Mouse (Mus musculus) stomach, postnatal 0 days (tissue): ENCODE measurements around the gene Tex14. TPM values are rescaled to one million over a fixed set of nuclear protein-coding genes. Genes with fewer than 3 reads are reported as not detected.
"Not testable (repeated sequence)": the region's sequence is repeated elsewhere in the genome, so short reads cannot be mapped to it uniquely, and the experiment has no call there.

Experiments used
- ATAC-seq: fragments of 200-750 bp; cut with Nextera tagmentation; 2 replicates; pipeline ENCODE4 v1.8.0; 2017; ENCODE audit not compliant: low FRiP score, low TSS enrichment
- DNase-seq: peaks from one replicate; pipeline ENCODE4 v3.0.0-alpha.2; 2016; ENCODE audit warnings: low spot score
- H3K27ac ChIP-seq: fragments of 300-500 bp; sonication (generic); replicated peaks from 2 replicates; pipeline ENCODE4 v1.5.1; 2014; ENCODE audit warnings: mild to moderate bottlenecking, control low read depth
- H3K27me3 ChIP-seq: fragments of 300-500 bp; sonication (generic); 2 replicates; pipeline ENCODE4 v1.6.1; 2014; ENCODE audit warnings: low read length; ENCODE audit not compliant: control insufficient read depth, insufficient read depth
- H3K36me3 ChIP-seq: fragments of 300-500 bp; sonication (generic); 2 replicates; pipeline ENCODE4 v1.6.1; 2014; ENCODE audit warnings: low read length, mixed read lengths; ENCODE audit not compliant: control insufficient read depth, insufficient read depth
- H3K4me1 ChIP-seq: fragments of 300-500 bp; sonication (generic); replicated peaks from 2 replicates; pipeline ENCODE4 v1.6.1; 2014; ENCODE audit warnings: antibody characterized with exemption; ENCODE audit not compliant: control insufficient read depth, insufficient read depth
- H3K4me2 ChIP-seq: fragments of 300-500 bp; sonication (generic); replicated peaks from 2 replicates; pipeline ENCODE4 v1.6.1; 2014; ENCODE audit warnings: low read depth, mild to moderate bottlenecking, control low read depth, moderate library complexity
- H3K4me3 ChIP-seq: fragments of 300-500 bp; sonication (generic); 2 replicates; pipeline ENCODE4 v1.5.1; 2014; ENCODE audit warnings: low read depth, low read length, control low read depth
- H3K9ac ChIP-seq: fragments of 300-500 bp; sonication (generic); 2 replicates; pipeline ENCODE4 v1.6.1; 2014; ENCODE audit warnings: mild to moderate bottlenecking, low read length, control low read depth, mixed read lengths
- H3K9me3 ChIP-seq: fragments of 300-500 bp; sonication (generic); 2 replicates; pipeline ENCODE4 v1.6.1; 2016; ENCODE audit warnings: low read length; ENCODE audit not compliant: control insufficient read depth
- CTCF ChIP-seq: IDR thresholded peaks from 2 replicates; pipeline ENCODE4 v1.5.1; 2016; ENCODE audit warnings: antibody characterized with exemption, low read depth, mild to moderate bottlenecking, moderate library complexity
- EP300 ChIP-seq: optimal IDR thresholded peaks from 2 replicates; pipeline ENCODE3; 2016; ENCODE audit warnings: antibody characterized with exemption
- WGBS: fragments of 180-500 bp; shearing (Covaris S2); extraction: QIAGEN DNeasy Blood & Tissue Kit; methylation state at CpG from one replicate; pipeline ENCODE4 v1.1.7; 2014; 5-methylcytosine and 5-hydroxymethylcytosine counted together
- polyA plus RNA-seq: library from polyadenylated mRNA; unstranded; fragments of >200 nt; fragmentation: Nextera tagmentation; extraction: Ambion mirVana; gene quantifications from 2 replicates; pipeline ENCODE4 v1.2.1, GENCODE M21; 2015

The Tex14 gene
- polyA plus RNA-seq, 1 experiment from 2014 or later, result 0.98 TPM

GRCm38 (mm10) chr11:87444735-87445428 lies 40.0 kb downstream of the Tex14 start:
- Histone ChIP-seq H3K4me3 (no peak overlapping the region), H3K4me2 (no peak overlapping the region), H3K27ac (no peak overlapping the region), H3K4me1 (no peaks in the 10 kb centered on the region), H3K27me3 (no peaks in the 10 kb centered on the region), H3K9ac (no peak overlapping the region), H3K36me3 (no peaks in the 10 kb centered on the region), H3K9me3 (no peaks in the 10 kb centered on the region)
- TF ChIP-seq EP300, result no peak
- TF ChIP-seq CTCF, result no peak
- WGBS, result 8% methylated on average over 16 of the region's 16 CpGs
- peak; percentile 38 for DNase-seq
- ATAC-seq, result no peak

- H3K9ac ChIP-seq, H3K36me3 ChIP-seq, ATAC-seq, H3K27ac ChIP-seq, H3K4me3 ChIP-seq, DNase-seq, H3K27me3 ChIP-seq, H3K9me3 ChIP-seq, H3K4me1 ChIP-seq, H3K4me2 ChIP-seq: not testable (repeated sequence)
- 91% methylated on average over 2 of the region's 4 CpGs for WGBS
Observed at GRCm38 (mm10) chr11:87445593-87445992, 40.7 kb downstream of the Tex14 start.

- no peak overlapping the region for H3K4me3 ChIP-seq
- no peak for DNase-seq
- no peaks in the 10 kb centered on the region for H3K27me3 ChIP-seq
- WGBS, result 90% methylated on average over 3 of the region's 3 CpGs
- no peak overlapping the region for H3K9ac ChIP-seq
- H3K9me3 ChIP-seq, result no peaks in the 10 kb centered on the region
- no peak for TF ChIP-seq CTCF
- no peak for TF ChIP-seq EP300
- no peak overlapping the region for H3K27ac ChIP-seq
- H3K4me2 ChIP-seq, result no peak overlapping the region
- ATAC-seq, result no peak
- H3K4me1 ChIP-seq, result no peaks in the 10 kb centered on the region
- no peaks in the 10 kb centered on the region for H3K36me3 ChIP-seq
Observed at GRCm38 (mm10) chr11:87446159-87446558, 41.3 kb downstream of the Tex14 start.

DNA sequence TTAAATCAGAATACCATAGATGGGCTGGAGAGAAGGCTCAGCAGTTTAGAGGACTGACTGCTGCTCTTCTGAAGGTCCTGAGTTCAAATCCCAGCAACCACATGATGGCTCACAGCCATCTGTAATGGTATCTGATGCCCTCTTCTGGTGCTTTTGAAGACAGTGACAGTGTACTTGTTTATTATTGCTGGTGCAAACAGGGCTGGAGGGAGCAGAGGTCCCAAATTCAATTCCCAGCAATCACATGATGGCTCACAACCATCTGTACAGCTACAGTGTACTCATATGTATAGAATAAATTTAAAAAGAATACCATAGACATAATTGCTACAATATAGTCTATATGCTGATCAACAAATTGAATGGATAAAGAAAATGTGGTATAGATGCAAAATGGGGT lies 42.6 kb downstream of the Tex14 start:
- Histone ChIP-seq H3K4me3 (no peak overlapping the region), H3K4me1 (no peaks in the 10 kb centered on the region), H3K9ac (no peak overlapping the region), H3K36me3 (no peaks in the 10 kb centered on the region), H3K4me2 (no peak overlapping the region), H3K27me3 (no peaks in the 10 kb centered on the region), H3K9me3 (no peaks in the 10 kb centered on the region), H3K27ac (no peak overlapping the region)
- TF ChIP-seq EP300, result no peak
- peak; percentile 17; the same call in 1 of the 2 replicates for TF ChIP-seq CTCF
- ATAC-seq, result no peak
- DNase-seq, result no peak

- H3K9me3 ChIP-seq, H3K36me3 ChIP-seq, H3K4me1 ChIP-seq, H3K27me3 ChIP-seq: not testable (repeated sequence)
- DNase-seq (peak; percentile 83), ATAC-seq (peak; percentile 97)
- H3K27ac ChIP-seq, result 0 out of 2 replicates have a peak overlapping the region, but pooled peaks have one; percentile 24
- 1% methylated on average over 31 of the region's 34 CpGs for WGBS
- peak overlapping the region; percentile 27 for H3K4me3 ChIP-seq
- H3K4me2 ChIP-seq, result peak overlapping the region; percentile 54
- H3K9ac ChIP-seq, result 0 out of 2 replicates have a peak overlapping the region, but pooled peaks have one; percentile 27
Observed at GRCm38 (mm10) chr11:87448081-87448475, 43.2 kb downstream of the Tex14 start.

- H3K4me1 ChIP-seq, H3K36me3 ChIP-seq, H3K27me3 ChIP-seq, H3K4me2 ChIP-seq, H3K9me3 ChIP-seq, H3K4me3 ChIP-seq, H3K9ac ChIP-seq: not testable (repeated sequence)
- WGBS, result 2% methylated on average over 5 of the region's 32 CpGs
- ATAC-seq, result peak; percentile 96
- peak; percentile 57 for DNase-seq
- H3K27ac ChIP-seq, result peak overlapping the region; percentile 45
Observed at GRCm38 (mm10) chr11:87448476-87449199, 43.8 kb downstream of the Tex14 start.
